Mouse (Mus musculus): ENCODE results near the gene Neo1. TPM values are rescaled to one million over a fixed set of nuclear protein-coding genes. Genes with fewer than 3 reads are reported as not detected.
A peak's percentile ranks its signal among the peaks of the same experiment; 100 is the strongest.

Neo1 gene
- total RNA-seq (2012; rRNA removed) (0.76 and 0.85 TPM in 2 replicates), total RNA-seq (2014; rRNA removed) (1.4 and 1.5 TPM in 2 replicates), polyA plus RNA-seq (2012; ENCODE audit: insufficient read length, low read depth) (1.5 and 2.1 TPM in 2 replicates)

GRCm38 (mm10) chr9:59036159-59036731 lies at the start of gene Neo1:
Neo1 (minus strand) TSS chr9:59036441.
- Histone ChIP-seq H3K4me1 (ENCODE audit: control insufficient read depth in 1 of 2, insufficient read depth in 2 of 2) (peaks cover 0 to 9% of the 10 kb centered on the region in 2 experiments; a peak in 1 of 4 replicates), H3K27me3 (replicated peaks) (no peaks in the 10 kb centered on the region), H3K4me3 (replicated peaks in 1 of 3; ENCODE audit: low read depth in 2 of 3, low read length in 2 of 3, poor library complexity in 1 of 3) (peak within 1 kb of the TSS; percentile 6 to 61 (median 58)), H3K9me3 (replicated peaks; ENCODE audit: low read length) (peaks cover 3% of the 10 kb centered on the region), H3K9ac (ENCODE audit: insufficient read depth, low read depth) (peak within 1 kb of the TSS; percentile 44), H3K79me2 (replicated peaks; ENCODE audit: control insufficient read depth, extremely low read depth, insufficient read depth, poor library complexity, severe bottlenecking) (no peaks in the 10 kb centered on the region), H3K27ac (ENCODE audit: insufficient read depth, low read depth) (no peak within 1 kb of the TSS), H3K4me2 (ENCODE audit: insufficient read depth, low read depth, poor library complexity, severe bottlenecking) (peak within 1 kb of the TSS; percentile 69), H3K36me3 (replicated peaks in 1 of 2; ENCODE audit: control insufficient read depth in 1 of 2, insufficient read depth in 1 of 2, low read length in 1 of 2) (no peaks in the 10 kb centered on the region)
- dilution Hi-C loops (cut with MboI; ENCODE audit: extremely low pct_ligation_motif_present, extremely low pct_unique_long_range_greater_than_20kb, low sequenced_read_pairs) (no loop called here), in situ Hi-C loops (cut with MboI; ENCODE audit: low pct_ligation_motif_present, low pct_unique_long_range_greater_than_20kb, low sequenced_read_pairs) (no loop called here)
- DNase-seq (ENCODE audit: extremely low read depth) = peak; percentile 30
- TF ChIP-seq NRF1 (IDR thresholded peaks at IDR 0.05; ENCODE audit: low read depth, low read length) = peak; percentile 73
- no peak for TF ChIP-seq MXI1 (IDR thresholded peaks at IDR 0.05; ENCODE audit: low read depth, low read length)

- H3K4me3 ChIP-seq (replicated peaks in 1 of 3; ENCODE audit: low read depth in 2 of 3, low read length in 2 of 3, poor library complexity in 1 of 3) = no peak overlapping the region
- in situ Hi-C loops (cut with MboI; ENCODE audit: low pct_ligation_motif_present, low pct_unique_long_range_greater_than_20kb, low sequenced_read_pairs) (no loop called here), dilution Hi-C loops (cut with MboI; ENCODE audit: extremely low pct_ligation_motif_present, extremely low pct_unique_long_range_greater_than_20kb, low sequenced_read_pairs) (no loop called here)
- H3K4me1 ChIP-seq (ENCODE audit: control insufficient read depth in 1 of 2, insufficient read depth in 2 of 2) = no peaks in the 10 kb centered on the region
- H3K9me3 ChIP-seq (replicated peaks; ENCODE audit: low read length) = no peaks in the 10 kb centered on the region
- no peak overlapping the region for H3K4me2 ChIP-seq (ENCODE audit: insufficient read depth, low read depth, poor library complexity, severe bottlenecking)
- DNase-seq (ENCODE audit: extremely low read depth) = no peak
- no peaks in the 10 kb centered on the region for H3K36me3 ChIP-seq (replicated peaks in 1 of 2; ENCODE audit: control insufficient read depth in 1 of 2, insufficient read depth in 1 of 2, low read length in 1 of 2)
- H3K9ac ChIP-seq (ENCODE audit: insufficient read depth, low read depth) = no peak overlapping the region
- no peaks in the 10 kb centered on the region for H3K79me2 ChIP-seq (replicated peaks; ENCODE audit: control insufficient read depth, extremely low read depth, insufficient read depth, poor library complexity, severe bottlenecking)
- TF ChIP-seq E2F4 (IDR thresholded peaks at IDR 0.05; ENCODE audit: insufficient replicate concordance, low read depth, low read length) (no peak), MYC (IDR thresholded peaks at IDR 0.05; ENCODE audit: low read depth, low read length) (no peak), MAFK (IDR thresholded peaks at IDR 0.05; ENCODE audit: insufficient replicate concordance, low read length) (no peak), USF2 (conservative IDR thresholded peaks at IDR 0.05; ENCODE audit: low read depth, low read length) (no peak), ZKSCAN1 (IDR thresholded peaks at IDR 0.05; ENCODE audit: borderline replicate concordance, low read depth, low read length) (no peak), ZNF384 (IDR thresholded peaks at IDR 0.05; ENCODE audit: low read depth, low read length) (no peak), NELFE (IDR thresholded peaks at IDR 0.05; ENCODE audit: low read depth, low read length) (no peak), MEF2A (IDR thresholded peaks at IDR 0.05; ENCODE audit: borderline replicate concordance, low read depth, low read length) (no peak), HCFC1 (IDR thresholded peaks at IDR 0.05; ENCODE audit: low read depth, low read length) (no peak), TCF12 (IDR thresholded peaks at IDR 0.05; ENCODE audit: low read depth, low read length) (no peak)
- H3K27ac ChIP-seq (ENCODE audit: insufficient read depth, low read depth) = no peak overlapping the region
- H3K27me3 ChIP-seq (replicated peaks) = no peaks in the 10 kb centered on the region
Observed at GRCm38 (mm10) chr9:59075632-59076031, 39.4 kb upstream of the Neo1 start.

GRCm38 (mm10) chr9:59073887-59074286 lies 37.6 kb upstream of the Neo1 start:
- Histone ChIP-seq H3K9ac (ENCODE audit: insufficient read depth, low read depth) (no peak overlapping the region), H3K4me3 (replicated peaks in 1 of 3; ENCODE audit: low read depth in 2 of 3, low read length in 2 of 3, poor library complexity in 1 of 3) (no peak overlapping the region), H3K79me2 (replicated peaks; ENCODE audit: control insufficient read depth, extremely low read depth, insufficient read depth, poor library complexity, severe bottlenecking) (no peaks in the 10 kb centered on the region), H3K4me1 (ENCODE audit: control insufficient read depth in 1 of 2, insufficient read depth in 2 of 2) (no peaks in the 10 kb centered on the region), H3K9me3 (replicated peaks; ENCODE audit: low read length) (no peaks in the 10 kb centered on the region), H3K27ac (ENCODE audit: insufficient read depth, low read depth) (no peak overlapping the region), H3K27me3 (replicated peaks) (no peaks in the 10 kb centered on the region), H3K36me3 (replicated peaks in 1 of 2; ENCODE audit: control insufficient read depth in 1 of 2, insufficient read depth in 1 of 2, low read length in 1 of 2) (no peaks in the 10 kb centered on the region), H3K4me2 (ENCODE audit: insufficient read depth, low read depth, poor library complexity, severe bottlenecking) (no peak overlapping the region)
- in situ Hi-C loops (cut with MboI; ENCODE audit: low pct_ligation_motif_present, low pct_unique_long_range_greater_than_20kb, low sequenced_read_pairs) = no loop called here
- dilution Hi-C loops (cut with MboI; ENCODE audit: extremely low pct_ligation_motif_present, extremely low pct_unique_long_range_greater_than_20kb, low sequenced_read_pairs) = no loop called here
- TF ChIP-seq MYC (IDR thresholded peaks at IDR 0.05; ENCODE audit: low read depth, low read length) (no peak), MEF2A (IDR thresholded peaks at IDR 0.05; ENCODE audit: borderline replicate concordance, low read depth, low read length) (no peak), CHD1 (IDR thresholded peaks at IDR 0.05; ENCODE audit: low read depth, low read length) (no peak), KAT2A (IDR thresholded peaks at IDR 0.05; ENCODE audit: insufficient replicate concordance, low read length) (no peak), ZMIZ1 (IDR thresholded peaks at IDR 0.05; ENCODE audit: low read depth, low read length) (no peak), CHD2 (IDR thresholded peaks at IDR 0.05; ENCODE audit: low read length) (no peak), ETS1 (conservative IDR thresholded peaks at IDR 0.05; ENCODE audit: low read depth, low read length) (no peak), PAX5 (IDR thresholded peaks at IDR 0.05; ENCODE audit: low read length) (no peak), USF1 (IDR thresholded peaks at IDR 0.05; ENCODE audit: low read depth, low read length) (no peak), MAZ (IDR thresholded peaks at IDR 0.05; ENCODE audit: low read depth, low read length) (no peak), TCF12 (IDR thresholded peaks at IDR 0.05; ENCODE audit: low read depth, low read length) (no peak), JUN (IDR thresholded peaks at IDR 0.05; ENCODE audit: insufficient read depth, low read depth, low read length) (no peak), CTCF (conservative IDR thresholded peaks at IDR 0.05 in 1 of 2, IDR thresholded peaks at IDR 0.05 in 1 of 2; ENCODE audit: low read depth in 2 of 2, low read length in 2 of 2) (no peak)
- no peak for DNase-seq (ENCODE audit: extremely low read depth)
